Mouse (Mus musculus): Measurements from ENCODE around the gene Zbtb16. TPM values are rescaled to one million over a fixed set of nuclear protein-coding genes. Genes with fewer than 3 reads are reported as not detected.

The Zbtb16 gene
- total RNA-seq, 1 experiment: 0.36 TPM

DNA sequence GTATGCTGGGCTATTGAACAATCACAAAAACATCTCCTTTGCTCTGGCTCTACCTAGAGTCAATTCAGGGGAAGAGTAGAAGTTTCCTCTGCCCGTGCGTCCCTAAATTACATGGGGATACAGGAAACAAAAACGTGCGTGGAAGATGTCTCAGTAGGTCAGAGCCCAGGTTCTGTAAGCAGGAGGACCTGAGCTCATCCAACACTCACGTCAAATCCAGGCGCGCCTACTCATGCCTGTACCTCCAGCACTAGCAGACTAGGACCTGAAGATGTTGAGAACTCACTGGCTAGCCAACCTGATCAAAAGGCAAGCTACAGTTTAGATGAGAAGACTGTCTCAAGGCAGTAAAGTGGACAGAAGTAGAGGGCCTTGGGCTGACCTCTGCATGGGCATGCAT lies 198.9 kb downstream of the Zbtb16 start:
- H3K4me1 ChIP-seq (ENCODE audit: control insufficient read depth in 2 of 2, insufficient read depth in 2 of 2, low read length in 2 of 2, poor library complexity in 1 of 2): 0 out of 4 replicates have a peak, but pooled peaks cover 0 to 2% of the 10 kb centered on the region in 2 experiments
- no peak overlapping the region for H3K9ac ChIP-seq (ENCODE audit: insufficient read depth, low read depth, low read length, poor library complexity, severe bottlenecking)
- H3K36me3 ChIP-seq (ENCODE audit: control insufficient read depth, insufficient read depth, low read length, poor library complexity, severe bottlenecking): no peaks in the 10 kb centered on the region
- H3K27ac ChIP-seq (ENCODE audit: insufficient read depth, low read depth, low read length, poor library complexity, severe bottlenecking): no peak overlapping the region
- TF ChIP-seq HCFC1 (IDR thresholded peaks at IDR 0.05; ENCODE audit: borderline replicate concordance, insufficient read depth, low read length) (no peak), ZC3H11A (IDR thresholded peaks at IDR 0.05; ENCODE audit: borderline replicate concordance, low read depth, low read length) (no peak), CHD2 (IDR thresholded peaks at IDR 0.05; ENCODE audit: low read depth, low read length) (no peak), ZNF384 (IDR thresholded peaks at IDR 0.05; ENCODE audit: low read depth, low read length) (no peak), MAFK (IDR thresholded peaks at IDR 0.05; ENCODE audit: insufficient read depth, low read depth, low read length) (no peak)
- no peak overlapping the region for H3K4me3 ChIP-seq (ENCODE audit: insufficient read depth in 1 of 2, low read depth in 1 of 2, low read length in 2 of 2, poor library complexity in 1 of 2, severe bottlenecking in 1 of 2)
- H3K9me3 ChIP-seq (ENCODE audit: control insufficient read depth, insufficient read depth, low read depth, low read length): no peaks in the 10 kb centered on the region
- no peak for DNase-seq (ENCODE audit: low read depth, low spot score)
- in situ Hi-C loops (cut with MboI; ENCODE audit: low sequenced_read_pairs in 2 of 2, unreplicated experiment in 2 of 2): loop anchor here in 1 of 2 experiments (25.0 kb wide), 1 partner anchor 850 kb away; the partner anchor contains the start of gene Ttc12

DNA sequence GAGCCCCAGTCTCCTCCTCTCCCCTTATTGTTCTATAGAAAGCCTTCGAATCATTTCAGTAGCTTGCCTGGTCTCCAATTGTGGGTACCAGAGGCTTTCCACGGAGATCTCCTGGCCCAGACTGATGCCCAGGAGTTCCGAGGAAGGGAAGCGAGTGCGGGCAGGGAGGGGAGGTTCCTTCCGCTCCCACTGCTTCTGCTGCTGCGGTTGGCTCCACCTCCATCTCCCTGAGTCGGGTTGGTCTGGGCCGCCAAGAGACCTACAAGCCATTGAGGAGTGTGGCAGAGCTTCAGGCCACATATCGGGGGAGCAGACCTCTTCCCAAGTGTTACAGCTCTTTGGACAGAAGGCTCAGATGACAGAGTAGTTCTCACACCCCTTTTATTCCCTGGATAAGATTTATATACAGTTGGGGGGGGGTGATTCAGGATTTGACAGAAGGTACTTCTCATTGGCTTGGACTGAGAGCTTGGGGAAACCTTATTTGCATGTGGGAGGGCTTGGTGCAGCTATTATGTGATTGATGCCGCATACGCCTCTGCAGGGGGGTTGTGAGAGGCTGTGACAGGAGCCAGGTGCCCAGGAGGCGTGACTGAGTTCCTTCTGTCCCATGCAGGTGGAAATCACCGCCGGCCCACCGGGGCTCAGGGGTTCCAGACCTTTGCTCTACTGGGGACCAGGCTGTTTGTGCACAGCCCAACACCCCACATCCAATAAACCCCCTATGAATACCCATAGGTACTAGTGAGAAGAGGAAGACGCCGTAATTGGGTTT lies 200.3 kb downstream of the Zbtb16 start:
- Histone ChIP-seq H3K9me3 (ENCODE audit: control insufficient read depth, insufficient read depth, low read depth, low read length) (no peaks in the 10 kb centered on the region), H3K4me3 (ENCODE audit: insufficient read depth in 1 of 2, low read depth in 1 of 2, low read length in 2 of 2, poor library complexity in 1 of 2, severe bottlenecking in 1 of 2) (peak overlapping the region in 1 of 2 experiments; percentile 36; a peak in 1 of 4 replicates), H3K36me3 (ENCODE audit: control insufficient read depth, insufficient read depth, low read length, poor library complexity, severe bottlenecking) (no peaks in the 10 kb centered on the region), H3K27ac (ENCODE audit: insufficient read depth, low read depth, low read length, poor library complexity, severe bottlenecking) (no peak overlapping the region), H3K9ac (ENCODE audit: insufficient read depth, low read depth, low read length, poor library complexity, severe bottlenecking) (no peak overlapping the region), H3K4me1 (ENCODE audit: control insufficient read depth in 2 of 2, insufficient read depth in 2 of 2, low read length in 2 of 2, poor library complexity in 1 of 2) (0 out of 4 replicates have a peak, but pooled peaks cover 0 to 2% of the 10 kb centered on the region in 2 experiments)
- TF ChIP-seq ZC3H11A (IDR thresholded peaks at IDR 0.05; ENCODE audit: borderline replicate concordance, low read depth, low read length) (no peak), CHD2 (IDR thresholded peaks at IDR 0.05; ENCODE audit: low read depth, low read length) (no peak), HCFC1 (IDR thresholded peaks at IDR 0.05; ENCODE audit: borderline replicate concordance, insufficient read depth, low read length) (no peak), ZNF384 (IDR thresholded peaks at IDR 0.05; ENCODE audit: low read depth, low read length) (no peak), MAFK (IDR thresholded peaks at IDR 0.05; ENCODE audit: insufficient read depth, low read depth, low read length) (no peak)
- in situ Hi-C loops (cut with MboI; ENCODE audit: low sequenced_read_pairs in 2 of 2, unreplicated experiment in 2 of 2): loop anchor here in 1 of 2 experiments (25.0 kb wide), 1 partner anchor 852 kb away; the partner anchor contains the start of gene Ttc12
- no peak for DNase-seq (ENCODE audit: low read depth, low spot score)

DNA sequence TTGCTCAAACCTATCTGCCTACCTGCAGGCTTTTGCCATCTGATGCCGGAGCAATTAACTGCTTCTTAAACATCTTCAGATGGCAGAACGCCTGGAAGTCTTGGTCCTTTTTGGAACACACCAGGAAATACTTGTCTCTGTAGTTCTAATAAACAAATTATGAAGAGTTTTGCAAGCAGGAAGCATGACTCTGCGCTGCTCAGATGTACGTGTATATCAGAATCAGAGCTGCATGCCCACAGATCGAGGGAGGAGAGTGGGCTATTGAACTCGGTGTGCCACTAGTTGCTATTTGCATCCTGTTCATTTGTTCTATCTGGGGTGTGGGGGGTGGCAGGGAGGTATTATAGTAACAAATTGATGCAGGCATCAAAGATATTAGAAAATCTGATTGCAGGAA lies 202.9 kb downstream of the Zbtb16 start:
- in situ Hi-C loops (cut with MboI; ENCODE audit: low sequenced_read_pairs in 2 of 2, unreplicated experiment in 2 of 2): loop anchor here in 1 of 2 experiments (25.0 kb wide), 1 partner anchor 854 kb away; the partner anchor contains the start of gene Ttc12
- Histone ChIP-seq H3K36me3 (ENCODE audit: control insufficient read depth, insufficient read depth, low read length, poor library complexity, severe bottlenecking) (no peaks in the 10 kb centered on the region), H3K4me3 (ENCODE audit: insufficient read depth in 1 of 2, low read depth in 1 of 2, low read length in 2 of 2, poor library complexity in 1 of 2, severe bottlenecking in 1 of 2) (no peak overlapping the region), H3K27ac (ENCODE audit: insufficient read depth, low read depth, low read length, poor library complexity, severe bottlenecking) (no peak overlapping the region), H3K9ac (ENCODE audit: insufficient read depth, low read depth, low read length, poor library complexity, severe bottlenecking) (no peak overlapping the region), H3K4me1 (ENCODE audit: control insufficient read depth in 2 of 2, insufficient read depth in 2 of 2, low read length in 2 of 2, poor library complexity in 1 of 2) (0 out of 4 replicates have a peak, but pooled peaks cover 0 to 2% of the 10 kb centered on the region in 2 experiments), H3K9me3 (ENCODE audit: control insufficient read depth, insufficient read depth, low read depth, low read length) (no peaks in the 10 kb centered on the region)
- DNase-seq (ENCODE audit: low read depth, low spot score): no peak
- no peak for TF ChIP-seq MAFK (IDR thresholded peaks at IDR 0.05; ENCODE audit: insufficient read depth, low read depth, low read length)
- TF ChIP-seq HCFC1 (IDR thresholded peaks at IDR 0.05; ENCODE audit: borderline replicate concordance, insufficient read depth, low read length): no peak
- TF ChIP-seq ZC3H11A (IDR thresholded peaks at IDR 0.05; ENCODE audit: borderline replicate concordance, low read depth, low read length): no peak
- TF ChIP-seq CHD2 (IDR thresholded peaks at IDR 0.05; ENCODE audit: low read depth, low read length): no peak

DNA sequence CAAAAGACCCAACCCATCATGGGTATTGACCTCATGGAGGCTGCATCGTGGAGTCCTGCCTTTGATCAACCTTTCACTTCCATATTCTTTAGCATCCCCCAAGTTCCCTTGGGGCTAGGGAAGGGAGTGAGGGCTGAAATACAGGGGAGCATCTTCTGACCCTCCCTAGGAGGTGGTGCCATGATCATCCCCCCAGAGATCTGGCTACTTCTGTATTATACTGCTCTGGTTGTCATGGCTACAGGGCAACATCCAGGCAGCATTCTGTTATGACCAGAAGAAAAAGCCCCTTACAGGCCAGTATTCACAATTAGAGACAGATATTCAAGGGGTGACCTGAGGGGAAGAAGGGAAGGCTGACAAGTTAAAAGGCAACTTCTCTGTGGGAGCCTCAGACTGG lies 216.8 kb downstream of the Zbtb16 start:
- Histone ChIP-seq H3K27ac (ENCODE audit: insufficient read depth, low read depth, low read length, poor library complexity, severe bottlenecking) (no peak overlapping the region), H3K4me1 (ENCODE audit: control insufficient read depth in 2 of 2, insufficient read depth in 2 of 2, low read length in 2 of 2, poor library complexity in 1 of 2) (no peaks in the 10 kb centered on the region), H3K36me3 (ENCODE audit: control insufficient read depth, insufficient read depth, low read length, poor library complexity, severe bottlenecking) (no peaks in the 10 kb centered on the region), H3K9ac (ENCODE audit: insufficient read depth, low read depth, low read length, poor library complexity, severe bottlenecking) (no peak overlapping the region), H3K4me3 (ENCODE audit: insufficient read depth in 1 of 2, low read depth in 1 of 2, low read length in 2 of 2, poor library complexity in 1 of 2, severe bottlenecking in 1 of 2) (no peak overlapping the region), H3K9me3 (ENCODE audit: control insufficient read depth, insufficient read depth, low read depth, low read length) (no peaks in the 10 kb centered on the region)
- DNase-seq (ENCODE audit: low read depth, low spot score): no peak
- in situ Hi-C loops (cut with MboI; ENCODE audit: low sequenced_read_pairs in 2 of 2, unreplicated experiment in 2 of 2): no loop called here
- TF ChIP-seq ZC3H11A (IDR thresholded peaks at IDR 0.05; ENCODE audit: borderline replicate concordance, low read depth, low read length): no peak
